Mouse (Mus musculus) frontal cortex, postnatal 36 days (tissue): ENCODE results near the gene Prrt4.
"Not testable (repeated sequence)": the region's sequence is repeated elsewhere in the genome, so short reads cannot be mapped to it uniquely, and the experiment has no call there.

ENCODE experiments used
- DNase-seq, 2 experiments: peaks; one replicate each; pipeline ENCODE4 v3.0.0; 2022; ENCODE audit warnings: low spot score in 2 of 2

Prrt4 gene

DNA sequence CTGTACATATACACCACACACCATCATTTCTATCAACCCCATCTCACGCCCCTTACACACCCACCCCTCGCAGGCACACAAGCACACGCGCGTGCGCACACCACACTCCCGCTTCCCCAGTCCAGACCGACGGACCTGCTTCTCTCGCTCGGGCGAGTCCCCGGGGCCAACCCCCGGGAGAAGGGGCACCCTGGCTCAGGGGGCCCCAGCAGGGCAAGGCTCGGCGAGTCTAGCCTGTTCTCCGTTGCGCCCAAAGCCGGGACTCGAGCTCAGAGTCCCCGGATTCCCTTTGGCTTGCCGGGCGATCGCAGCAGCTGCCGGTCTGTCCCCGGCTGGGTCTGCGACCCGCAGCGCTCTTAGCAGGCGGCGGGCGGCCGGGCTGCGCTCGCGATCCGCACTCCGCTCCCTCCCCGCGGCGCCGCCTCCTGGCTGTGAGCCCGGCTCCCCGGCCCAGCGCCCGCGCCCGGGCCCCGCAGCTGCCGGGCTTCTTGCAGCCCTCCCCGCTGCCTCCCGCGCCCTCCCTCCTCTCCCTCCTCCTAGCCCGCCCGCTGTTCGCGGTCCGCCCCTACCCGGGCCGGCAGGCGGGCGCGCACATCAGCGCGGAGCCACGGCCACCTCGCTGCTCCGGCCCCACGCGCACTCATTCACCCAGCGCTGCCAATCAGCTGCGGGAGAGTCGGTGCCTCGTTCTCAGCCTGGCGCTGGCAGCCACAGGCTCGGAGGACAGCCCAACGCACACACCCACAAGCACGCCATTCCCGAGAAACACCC, at the start of gene Prrt4:
Gene Prrt4, minus strand, starts transcription at position 697 of the 771 bp plus-strand sequence.
- DNase-seq, result peak; percentile 68 to 69

DNA sequence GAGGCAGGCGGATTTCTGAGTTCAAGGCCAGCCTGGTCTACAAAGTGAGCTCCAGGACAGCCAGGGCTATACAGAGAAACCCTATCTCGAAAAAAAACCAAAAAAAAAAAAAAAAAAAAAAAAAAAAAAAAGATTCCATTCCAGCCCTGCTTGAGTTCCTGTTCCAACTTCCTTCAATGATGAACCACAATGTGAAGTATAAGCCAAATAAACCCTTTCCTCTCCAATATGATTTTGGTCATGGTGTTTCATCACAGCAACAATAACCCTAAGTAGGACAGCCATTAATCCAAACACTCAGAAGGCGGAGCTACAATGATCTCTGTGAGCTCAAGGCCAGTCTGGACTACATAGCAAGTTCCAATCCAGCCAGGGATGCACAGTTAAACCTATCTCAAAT, 38.3 kb upstream of the Prrt4 start:
- not testable (repeated sequence) for DNase-seq

DNA sequence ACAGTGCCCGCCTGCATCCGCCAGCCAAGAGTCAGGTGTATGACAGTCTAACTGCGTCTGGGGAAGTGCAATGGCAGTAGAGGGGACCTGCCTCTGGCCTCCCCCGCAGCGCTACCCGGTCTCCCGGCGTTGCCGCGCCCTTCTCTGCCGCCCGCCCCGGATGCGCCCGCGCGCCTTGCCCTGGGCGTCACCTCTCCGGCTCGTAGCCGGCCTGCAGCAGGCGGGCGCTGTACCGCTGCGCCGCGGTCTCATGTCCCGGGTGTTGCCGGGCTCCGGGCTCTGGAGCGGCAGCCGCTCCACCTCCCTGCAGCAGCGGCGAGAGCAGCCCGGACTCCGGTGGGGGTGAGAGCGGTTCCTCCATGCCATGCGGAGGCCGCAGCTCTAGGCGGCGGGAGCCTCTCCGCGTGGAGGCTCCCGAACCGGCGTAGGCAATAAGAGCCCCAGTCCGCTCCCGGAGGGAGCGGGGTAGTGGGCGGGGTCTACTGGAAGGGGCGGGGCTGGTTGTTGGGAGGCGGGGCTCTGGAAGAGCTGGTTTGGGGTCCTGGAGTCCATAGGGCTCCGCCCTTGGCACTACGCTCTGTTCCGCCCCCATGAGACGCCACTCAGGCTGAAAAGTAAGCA, 36.6 kb upstream of the Prrt4 start, which contains the start of gene Impdh1:
Gene Impdh1, minus strand, starts transcription at position 484 of the 621 bp plus-strand sequence.
- peak; percentile 40 to 43 for DNase-seq

DNA sequence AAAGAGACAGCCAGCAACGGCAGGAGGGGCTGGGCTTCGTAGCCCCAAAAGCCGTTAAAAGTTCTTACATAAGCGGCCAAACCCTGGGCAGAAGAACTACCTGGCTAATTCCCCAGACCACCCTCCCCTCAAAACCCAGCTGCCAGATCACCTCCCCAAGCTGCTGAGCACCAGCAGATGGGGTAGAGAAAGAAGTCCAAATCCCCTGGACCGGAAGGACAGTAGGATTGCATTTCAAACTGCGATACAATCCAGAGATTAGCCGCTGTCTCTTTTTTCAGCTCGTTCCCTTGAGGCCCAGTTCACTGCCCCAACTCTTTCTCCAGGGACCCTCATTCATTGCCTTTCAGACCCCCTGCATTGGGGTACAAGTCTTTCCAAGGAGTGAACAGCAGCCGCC, 35.8 kb upstream of the Prrt4 start:
- DNase-seq, result no peak

DNA sequence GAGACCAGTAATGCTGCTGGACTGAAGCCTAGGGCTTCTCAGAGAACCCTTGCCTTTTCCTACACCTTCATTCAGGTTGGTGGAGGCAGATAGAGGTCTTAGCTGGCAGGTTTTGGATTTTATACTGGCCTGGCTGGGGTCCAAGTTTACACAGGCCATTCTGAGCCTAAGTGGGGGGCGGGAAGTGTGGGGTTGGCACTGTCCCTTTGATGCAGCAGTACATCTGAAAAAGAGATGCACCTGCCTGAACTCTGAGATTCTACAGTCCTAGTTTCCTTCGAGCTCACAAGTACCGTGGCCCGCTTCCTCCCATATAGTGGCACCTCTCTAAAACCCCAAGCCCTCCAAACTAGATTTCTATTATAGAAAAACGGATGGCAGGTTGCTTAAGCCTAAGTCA, 35.4 kb upstream of the Prrt4 start:
- DNase-seq, result no peak

DNA sequence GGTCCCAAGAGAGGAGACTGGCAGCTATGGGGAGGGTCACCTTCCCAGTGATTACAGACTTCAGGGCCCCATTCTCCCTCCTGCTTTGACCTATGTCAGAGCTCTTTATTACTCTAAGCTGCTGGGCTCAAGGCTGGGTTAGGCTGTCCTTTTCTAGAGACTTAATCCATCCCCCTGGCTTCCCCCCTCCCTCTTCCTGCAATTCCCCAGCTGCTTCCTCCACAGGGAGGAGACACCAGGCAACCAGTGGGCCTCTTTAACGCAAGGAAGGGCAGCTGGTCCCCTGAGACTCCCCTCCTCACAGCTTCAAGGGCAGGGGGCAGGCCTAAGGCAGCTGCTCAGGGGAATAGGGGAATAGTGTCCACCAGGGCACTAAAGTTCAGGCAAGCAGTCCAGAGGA, 34.9 kb upstream of the Prrt4 start:
- no peak for DNase-seq

DNA sequence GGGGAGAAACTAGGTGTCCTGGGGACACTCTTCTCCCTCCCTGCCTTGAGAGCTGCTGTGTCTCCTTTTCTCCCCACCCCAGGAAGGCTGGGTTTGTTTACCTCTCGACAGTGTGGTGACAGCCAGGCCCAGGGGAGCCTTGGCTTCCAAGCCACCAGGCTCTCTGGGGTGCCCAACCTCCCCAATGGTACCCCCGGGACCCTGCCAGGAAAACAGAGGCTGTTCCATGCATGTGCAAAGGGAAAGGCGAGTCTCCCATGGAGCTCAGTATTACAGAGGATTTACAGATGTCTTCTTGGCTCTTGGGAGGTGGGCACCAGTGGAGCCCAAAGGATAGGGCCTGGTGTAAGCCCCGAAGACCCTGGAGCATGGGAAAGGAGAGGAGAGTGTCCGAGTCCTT, 34.1 kb upstream of the Prrt4 start:
- no peak for DNase-seq

DNA sequence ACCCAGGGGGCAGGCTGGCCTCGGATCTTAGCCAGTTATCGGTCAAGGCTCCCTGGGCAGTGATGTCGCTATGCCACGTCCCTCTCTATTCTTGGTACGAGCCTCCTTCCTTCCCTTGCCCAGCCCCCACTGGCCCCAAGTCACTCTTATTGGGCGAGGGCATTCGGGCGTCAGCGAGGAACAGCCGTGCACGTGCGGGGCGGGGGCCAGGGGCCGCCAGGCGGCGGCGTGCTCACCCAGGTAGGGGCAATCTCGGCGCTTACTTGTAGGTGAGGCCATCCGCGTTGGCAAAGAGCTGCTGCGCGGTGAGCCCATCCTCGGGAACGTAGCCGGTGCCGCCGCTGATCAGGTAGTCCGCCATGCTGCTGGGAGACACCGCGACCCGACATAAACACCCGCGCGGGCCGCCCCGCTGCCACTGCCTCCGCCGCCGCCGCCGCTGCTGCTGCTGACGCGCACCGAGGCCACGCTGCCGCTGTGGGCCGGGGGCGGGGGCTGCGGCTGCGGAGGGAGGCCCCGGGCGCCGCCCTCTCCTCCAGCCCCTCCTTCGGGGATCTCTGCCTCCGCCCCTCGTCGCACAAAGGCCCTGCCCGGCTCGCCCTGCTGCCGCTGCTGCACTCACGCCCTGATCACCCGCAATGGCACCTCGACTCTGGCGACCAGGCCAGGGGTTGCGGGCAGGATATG, 32.6 kb upstream of the Prrt4 start:
- DNase-seq, result peak; percentile 70 to 73

DNA sequence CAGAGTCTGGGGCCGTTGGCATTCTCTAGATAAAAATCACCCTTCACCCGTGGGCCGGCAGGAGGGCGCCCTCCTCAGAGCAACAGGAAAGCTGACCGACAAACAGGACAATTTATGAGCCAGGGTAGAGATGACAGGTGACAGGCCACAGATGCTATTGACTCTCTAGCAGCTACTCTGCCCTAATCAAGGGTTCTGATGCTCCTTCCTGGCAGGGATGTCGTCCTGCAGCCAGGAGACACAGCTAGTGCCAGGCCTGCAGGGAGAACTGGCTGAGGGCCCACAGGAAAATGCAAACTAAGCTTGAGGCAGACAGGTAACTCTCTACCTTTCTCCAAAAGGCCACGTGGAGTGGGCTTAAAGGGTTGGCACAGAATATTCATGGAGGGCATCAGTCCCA, 31.8 kb upstream of the Prrt4 start:
- DNase-seq, result no peak

DNA sequence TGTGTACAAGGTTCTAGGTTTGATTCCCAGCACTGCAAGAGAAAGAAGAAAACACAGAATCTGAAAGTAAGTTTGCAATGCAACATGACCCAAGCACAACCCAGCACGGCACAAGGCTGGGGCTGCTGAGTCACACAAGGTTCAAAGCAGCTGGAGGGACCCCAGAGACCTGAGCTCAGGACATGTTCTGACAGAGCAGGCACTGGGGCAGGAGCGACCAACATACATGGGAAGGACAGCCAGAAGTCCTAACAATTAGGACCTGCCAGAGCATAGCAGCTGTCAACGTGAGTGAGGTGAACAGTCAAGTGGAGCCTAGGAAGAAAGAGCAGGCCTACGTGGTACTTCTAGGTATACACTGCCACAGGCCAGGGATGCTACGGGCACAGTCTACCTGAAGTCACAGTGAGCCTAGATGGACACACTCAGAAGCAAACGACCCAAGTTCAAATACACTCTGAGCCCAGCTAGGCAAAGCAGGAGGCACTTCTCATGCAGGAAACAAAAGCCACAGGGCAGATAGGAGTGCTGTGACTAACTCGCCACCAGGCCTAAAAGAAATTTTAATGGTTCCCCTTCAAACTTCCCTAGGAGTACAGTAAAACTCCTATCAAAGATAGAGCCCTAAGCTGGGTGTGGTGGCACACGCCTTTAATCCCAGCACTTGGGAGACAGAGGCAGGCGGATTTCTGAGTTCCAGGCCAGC, 31.0 kb upstream of the Prrt4 start:
- no peak for DNase-seq

DNA sequence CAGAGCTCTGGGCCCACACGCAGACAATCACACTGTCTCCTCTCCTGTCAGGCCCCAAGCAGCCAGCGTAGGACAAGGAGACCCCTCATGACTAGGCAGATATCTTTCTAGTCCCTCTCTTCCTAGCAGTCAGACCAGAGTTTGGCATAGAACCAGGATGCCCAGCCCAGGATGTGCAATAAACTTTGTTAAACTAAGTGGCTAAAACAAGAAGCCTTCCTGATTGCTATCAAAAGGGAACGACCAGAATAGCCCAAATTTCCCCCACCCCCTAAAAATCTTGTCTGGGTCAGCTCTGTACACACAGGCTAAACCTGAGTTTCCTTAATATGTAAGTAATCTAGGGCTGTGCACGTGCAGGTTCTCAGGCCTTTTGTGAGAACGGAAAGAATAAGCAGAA, 28.8 kb upstream of the Prrt4 start:
- DNase-seq, result no peak

DNA sequence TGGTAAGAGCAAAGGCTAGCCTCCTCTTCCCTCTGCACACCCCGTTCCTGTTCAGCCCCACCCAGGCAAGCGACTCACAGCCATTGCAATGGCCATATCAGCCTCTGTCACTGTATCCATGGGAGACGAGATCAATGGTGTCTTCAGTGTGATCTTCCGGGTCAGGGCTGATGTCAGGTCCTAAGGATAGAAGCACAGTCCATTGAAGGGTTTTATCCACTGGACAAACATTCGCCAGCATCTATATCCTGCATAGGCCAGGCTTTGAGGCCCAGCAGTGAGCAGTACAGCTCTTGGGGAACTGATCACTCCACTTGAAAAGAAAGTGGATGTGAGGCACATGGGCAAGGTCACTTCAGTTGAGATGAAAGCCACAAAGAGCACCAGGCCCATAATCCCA, 27.6 kb upstream of the Prrt4 start:
- DNase-seq, result no peak

DNA sequence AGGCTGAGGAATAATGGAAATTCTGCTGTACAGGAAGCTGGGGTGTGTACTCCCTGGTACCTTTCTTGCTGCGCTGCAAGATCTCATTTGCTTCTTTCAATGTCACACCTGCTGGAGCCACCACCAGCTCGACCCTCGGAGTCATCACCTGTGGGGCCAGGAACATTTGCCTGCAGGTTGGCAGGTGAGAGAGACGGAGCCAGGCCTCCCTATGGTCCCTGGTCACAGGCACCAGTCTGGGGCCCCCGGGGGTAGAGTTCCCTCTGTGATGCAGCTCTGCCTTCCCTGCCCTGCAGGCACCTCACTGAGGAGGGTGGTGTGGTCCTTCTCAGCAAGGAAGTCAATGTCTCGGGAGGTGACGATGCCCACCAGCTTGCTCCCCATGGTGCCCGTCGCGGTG, 26.6 kb upstream of the Prrt4 start:
- DNase-seq, result no peak

DNA sequence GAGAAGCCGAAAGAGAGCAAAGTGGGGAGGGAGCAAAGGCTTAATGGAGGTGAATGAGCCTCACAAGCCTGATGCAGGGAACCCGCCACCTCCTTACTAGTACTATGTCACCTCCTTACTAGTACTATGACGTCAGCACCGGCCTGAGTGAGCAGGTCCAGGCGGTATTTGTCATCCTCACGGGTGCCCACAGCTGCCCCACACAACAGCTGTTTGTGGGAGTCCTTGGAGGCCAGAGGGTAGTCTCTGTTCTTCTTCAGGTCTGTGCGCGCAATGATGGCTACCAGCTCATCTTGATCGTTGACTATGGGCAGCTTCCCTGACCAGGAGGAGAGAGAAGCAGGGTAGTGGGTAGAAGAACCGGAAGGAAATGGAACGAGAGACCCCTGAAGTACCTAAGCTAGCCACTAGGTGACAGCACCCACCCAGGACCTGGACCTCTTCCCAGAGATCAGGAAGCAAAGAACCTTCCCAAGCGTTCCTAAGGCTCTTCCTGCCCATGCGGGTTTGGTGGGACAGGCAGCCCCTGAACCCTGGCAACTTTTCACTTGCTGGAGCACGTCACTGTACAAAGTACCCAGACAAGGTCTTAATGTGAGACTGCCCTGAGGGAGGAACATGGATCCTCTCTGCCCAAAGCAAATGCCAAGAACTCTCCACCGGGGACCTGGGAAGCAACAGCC, 25.7 kb upstream of the Prrt4 start:
- DNase-seq, result peak; percentile 24 to 29

DNA sequence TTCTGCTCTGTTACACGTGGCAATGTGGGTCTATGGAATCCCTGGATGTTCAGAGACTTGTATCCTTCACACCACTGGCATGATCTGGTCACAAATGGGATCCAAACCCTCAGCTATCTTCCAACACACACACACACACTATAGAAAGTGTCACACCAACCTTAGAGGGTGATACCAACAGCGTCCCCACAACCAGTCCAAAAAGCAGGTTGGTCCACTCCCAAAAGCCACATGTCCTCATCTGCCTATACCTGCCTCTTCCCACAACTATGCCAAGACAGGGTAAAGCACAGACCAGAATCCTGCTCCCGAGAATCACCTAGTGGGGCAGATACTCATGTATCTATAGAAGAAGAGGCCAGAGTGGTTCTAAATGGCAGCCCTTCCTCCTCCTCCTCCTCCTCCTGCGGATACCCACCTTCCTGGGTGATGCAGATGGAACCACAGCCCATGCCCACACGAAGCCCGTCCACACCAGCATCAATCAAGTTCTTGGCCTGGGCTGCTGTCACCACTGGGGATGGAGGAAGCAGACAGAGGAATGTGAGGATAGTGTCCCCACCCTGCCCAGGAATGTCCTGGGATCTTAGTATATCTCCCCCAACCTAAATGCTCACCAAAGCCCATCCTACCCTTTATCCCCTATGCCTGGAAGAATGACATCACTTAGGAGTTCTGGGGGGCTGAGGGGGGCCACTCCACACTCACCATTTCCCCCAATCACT, 24.6 kb upstream of the Prrt4 start:
- DNase-seq, result no peak

DNA sequence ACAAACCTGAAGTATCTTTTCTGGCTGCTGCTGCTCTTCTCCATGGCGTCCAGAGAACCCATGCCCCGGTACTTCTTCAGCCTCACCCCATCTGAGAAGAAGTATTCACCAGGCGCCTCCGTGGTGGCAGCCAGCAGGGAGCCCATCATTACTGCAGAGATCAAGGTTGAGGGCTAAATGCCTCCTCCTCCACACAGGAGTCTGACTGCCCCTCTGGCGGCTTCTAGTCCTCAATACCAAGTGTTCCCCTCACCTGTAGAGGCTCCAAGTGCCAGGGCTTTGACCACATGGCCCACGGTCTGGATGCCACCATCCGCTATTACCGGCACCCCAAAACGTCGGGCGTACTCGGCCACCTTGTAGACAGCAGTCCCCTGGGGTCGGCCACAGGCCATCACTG, 23.7 kb upstream of the Prrt4 start:
- no peak for DNase-seq

DNA sequence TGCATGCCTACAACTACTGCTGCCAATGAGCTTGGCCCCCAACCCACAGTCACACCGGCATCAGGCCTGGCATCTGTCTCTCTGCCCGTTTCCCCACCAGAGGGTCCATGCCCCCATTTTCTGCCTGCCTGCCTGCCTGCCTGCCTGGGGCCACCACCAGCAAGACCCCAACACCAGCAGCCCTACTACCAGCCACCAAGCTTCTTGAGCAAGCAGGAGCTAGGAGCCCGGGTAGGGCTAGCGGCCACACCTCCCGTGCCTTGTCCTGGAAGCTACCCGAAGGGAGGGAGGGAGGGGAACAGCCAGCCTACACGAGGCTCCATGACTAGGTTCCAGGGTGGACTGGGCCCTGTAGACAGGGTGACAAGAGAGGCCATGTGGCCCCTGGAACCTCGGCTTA, 22.6 kb upstream of the Prrt4 start:
- no peak for DNase-seq

DNA sequence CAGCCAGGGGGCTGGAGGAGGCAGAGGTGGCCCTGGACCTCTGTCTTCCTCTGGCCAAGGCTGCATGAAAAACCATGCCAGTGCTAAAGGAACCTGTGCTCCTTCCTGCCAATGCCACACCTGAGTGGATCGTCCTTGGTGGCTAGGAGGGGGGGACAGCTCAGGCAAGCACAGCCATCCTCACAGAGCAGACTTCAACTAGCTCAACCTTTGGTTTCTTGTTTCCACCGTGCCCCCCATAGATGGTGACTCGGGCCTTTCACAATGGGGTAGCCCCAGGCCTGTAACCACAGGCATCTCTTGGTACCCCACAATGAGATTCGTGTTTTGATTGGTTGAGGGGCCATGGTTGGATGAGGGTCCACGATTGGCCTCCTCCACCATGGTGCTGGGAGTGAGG, 22.0 kb upstream of the Prrt4 start:
- DNase-seq, result no peak

DNA sequence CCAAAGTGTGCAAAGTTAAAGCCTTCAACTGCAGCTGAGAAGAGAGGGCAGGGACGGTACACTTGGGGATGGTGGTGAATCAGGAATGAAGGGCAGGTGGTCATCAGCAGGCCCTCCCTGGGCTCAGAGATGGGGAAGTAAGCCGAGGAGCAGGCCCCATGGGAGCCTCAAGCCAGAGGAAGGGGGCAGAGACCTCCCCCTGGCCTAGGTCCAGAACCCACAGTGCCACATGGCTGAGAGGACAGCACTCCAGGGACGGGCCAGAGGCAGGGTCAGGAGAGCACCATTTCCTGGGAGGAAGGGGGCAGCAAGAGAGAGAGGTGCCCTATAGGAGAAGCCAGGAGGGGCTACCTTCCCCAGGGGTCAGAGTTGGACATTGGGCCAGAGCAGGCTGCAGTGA, 21.1 kb upstream of the Prrt4 start:
- no peak for DNase-seq

DNA sequence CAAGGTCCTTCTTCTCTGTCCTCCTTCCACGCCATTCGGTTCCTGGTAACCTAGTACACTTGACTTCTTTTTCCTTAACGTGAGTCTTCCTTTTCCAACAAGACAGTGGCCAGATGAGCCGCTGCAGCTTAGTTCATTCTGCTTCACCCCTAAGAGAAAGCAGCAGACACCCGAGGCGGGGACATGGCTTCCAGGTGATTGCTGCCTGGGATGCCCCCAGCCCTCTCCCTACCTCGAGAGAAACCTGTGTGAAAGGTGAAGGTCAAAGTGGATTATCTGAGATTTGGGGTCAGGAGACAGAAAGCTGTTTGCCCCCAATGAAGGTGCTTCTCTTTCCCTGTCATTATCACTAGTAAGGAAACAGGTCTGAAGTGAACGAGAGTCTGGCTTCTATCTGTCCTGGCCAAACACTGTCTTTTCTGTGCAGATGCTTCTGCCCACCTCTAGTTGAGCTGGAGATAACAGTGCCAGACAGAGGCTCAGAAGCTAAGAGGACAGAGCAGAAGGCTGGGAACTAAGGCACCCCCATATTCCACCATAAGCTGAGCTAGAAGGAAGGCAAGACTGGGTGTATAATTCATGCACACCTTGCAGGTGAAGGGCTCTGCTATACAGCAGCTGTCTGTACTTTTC, 20.0 kb upstream of the Prrt4 start:
- DNase-seq, result no peak
